Mouse (Mus musculus): ENCODE measurements around the gene Olig2.

The Olig2 gene

GRCm38 (mm10) chr16:91225233-91226037 lies at the start of gene Olig2:
Gene Olig2, plus strand, starts transcription at chr16:91225457.
- peak; percentile 80 for DNase-seq (ENCODE audit: low spot score)

GRCm38 (mm10) chr16:91175892-91176291 lies 49.4 kb upstream of the Olig2 start:
- no peak for DNase-seq (ENCODE audit: low spot score)

- peak; percentile 41 for DNase-seq (ENCODE audit: low spot score)
These were observed 38.2 kb upstream of the Olig2 start for GRCm38 (mm10) chr16:91187046-91187445.

- no peak for DNase-seq (ENCODE audit: low spot score)
These were observed 37.6 kb upstream of the Olig2 start for GRCm38 (mm10) chr16:91187662-91188061.

- no peak for DNase-seq (ENCODE audit: low spot score)
These were observed 37.0 kb upstream of the Olig2 start for GRCm38 (mm10) chr16:91188304-91188703.

- DNase-seq (ENCODE audit: low spot score): no peak
These were observed 34.0 kb upstream of the Olig2 start for GRCm38 (mm10) chr16:91191233-91191632.

- DNase-seq (ENCODE audit: low spot score): no peak
These were observed 33.5 kb upstream of the Olig2 start for GRCm38 (mm10) chr16:91191663-91192237.

- peak; percentile 73 for DNase-seq (ENCODE audit: low spot score)
These were observed 32.4 kb upstream of the Olig2 start for GRCm38 (mm10) chr16:91192672-91193354.

- DNase-seq (ENCODE audit: low spot score): no peak
These were observed 25.4 kb upstream of the Olig2 start for GRCm38 (mm10) chr16:91199815-91200214.

GRCm38 (mm10) chr16:91202989-91203388 lies 22.3 kb upstream of the Olig2 start:
- DNase-seq (ENCODE audit: low spot score): no peak

GRCm38 (mm10) chr16:91206371-91206770 lies 18.9 kb upstream of the Olig2 start:
- DNase-seq (ENCODE audit: low spot score): no peak

GRCm38 (mm10) chr16:91217077-91217476 lies 8.2 kb upstream of the Olig2 start:
- no peak for DNase-seq (ENCODE audit: low spot score)

- DNase-seq (ENCODE audit: low spot score): no peak
These were observed 7.3 kb upstream of the Olig2 start for GRCm38 (mm10) chr16:91217948-91218347.

- DNase-seq (ENCODE audit: low spot score): no peak
These were observed 6.0 kb upstream of the Olig2 start for GRCm38 (mm10) chr16:91219246-91219645.

- DNase-seq (ENCODE audit: low spot score): no peak
These were observed 3.0 kb upstream of the Olig2 start for GRCm38 (mm10) chr16:91222171-91222642.

GRCm38 (mm10) chr16:91222643-91223271 lies 2.5 kb upstream of the Olig2 start:
- peak; percentile 65 for DNase-seq (ENCODE audit: low spot score)

GRCm38 (mm10) chr16:91223327-91224067 lies 1.8 kb upstream of the Olig2 start:
- DNase-seq (ENCODE audit: low spot score): no peak

GRCm38 (mm10) chr16:91224068-91224402 lies 1.2 kb upstream of the Olig2 start:
- DNase-seq (ENCODE audit: low spot score): no peak

- peak; percentile 41 for DNase-seq (ENCODE audit: low spot score)
These were observed 600 bp upstream of the Olig2 start for GRCm38 (mm10) chr16:91224481-91225232.

GRCm38 (mm10) chr16:91226038-91226882 lies 1.0 kb downstream of the Olig2 start:
- peak; percentile 39 for DNase-seq (ENCODE audit: low spot score)

Data from embryo, embryonic 10 days (tissue).